Mouse (Mus musculus): ENCODE data around the gene Snx29. TPM values are rescaled to one million over a fixed set of nuclear protein-coding genes. Genes with fewer than 3 reads are reported as not detected.
"Not testable (repeated sequence)": the region's sequence is repeated elsewhere in the genome, so short reads cannot be mapped to it uniquely, and the experiment has no call there.

Gene Snx29
- polyA plus RNA-seq, 1 experiment from 2014 or later: 9.5 TPM

DNA sequence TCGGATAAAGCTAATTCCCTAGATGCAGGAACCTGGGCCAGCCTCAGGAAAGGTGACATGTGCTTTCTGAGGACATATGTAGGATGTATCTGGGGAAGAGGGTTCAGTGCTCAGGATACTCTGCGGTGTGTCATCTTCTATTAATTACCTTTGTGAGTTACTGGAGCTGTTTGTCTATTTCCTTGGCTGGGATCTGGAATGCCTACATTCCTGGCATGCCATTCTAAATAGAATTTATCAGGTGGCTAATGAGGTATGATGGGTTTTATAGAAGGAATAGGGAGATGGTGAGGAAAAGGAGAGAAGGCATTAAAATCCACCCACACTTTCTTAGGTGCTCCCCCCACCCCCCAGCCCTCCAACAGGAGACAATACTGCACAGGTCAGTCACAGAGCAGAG, 178.9 kb downstream of the Snx29 start:
- no peak overlapping the region for H3K27ac ChIP-seq (replicated peaks; ENCODE audit: low read depth, low read length)
- no peak for ATAC-seq (ENCODE audit: insufficient number of reproducible peaks, low FRiP score, low TSS enrichment, low read depth)
- H3K27me3 ChIP-seq (ENCODE audit: control insufficient read depth, insufficient read depth, low read length): no peaks in the 10 kb centered on the region
- DNase-seq (ENCODE audit: low spot score): no peak
- no peaks in the 10 kb centered on the region for H3K9me3 ChIP-seq (ENCODE audit: control insufficient read depth, low read length)
- no peaks in the 10 kb centered on the region for H3K36me3 ChIP-seq (ENCODE audit: control insufficient read depth, insufficient read depth, low read length)
- no peak overlapping the region for H3K9ac ChIP-seq (ENCODE audit: low read length)
- no peak overlapping the region for H3K4me3 ChIP-seq (ENCODE audit: low read depth, low read length)
- H3K4me2 ChIP-seq (ENCODE audit: low read depth, severe bottlenecking): no peak overlapping the region
- peaks cover 9% of the 10 kb centered on the region; the same call in 1 of the 2 replicates for H3K4me1 ChIP-seq (ENCODE audit: control insufficient read depth, insufficient read depth, low read length)
- WGBS: 82% methylated on average over 2 of the region's 2 CpGs

DNA sequence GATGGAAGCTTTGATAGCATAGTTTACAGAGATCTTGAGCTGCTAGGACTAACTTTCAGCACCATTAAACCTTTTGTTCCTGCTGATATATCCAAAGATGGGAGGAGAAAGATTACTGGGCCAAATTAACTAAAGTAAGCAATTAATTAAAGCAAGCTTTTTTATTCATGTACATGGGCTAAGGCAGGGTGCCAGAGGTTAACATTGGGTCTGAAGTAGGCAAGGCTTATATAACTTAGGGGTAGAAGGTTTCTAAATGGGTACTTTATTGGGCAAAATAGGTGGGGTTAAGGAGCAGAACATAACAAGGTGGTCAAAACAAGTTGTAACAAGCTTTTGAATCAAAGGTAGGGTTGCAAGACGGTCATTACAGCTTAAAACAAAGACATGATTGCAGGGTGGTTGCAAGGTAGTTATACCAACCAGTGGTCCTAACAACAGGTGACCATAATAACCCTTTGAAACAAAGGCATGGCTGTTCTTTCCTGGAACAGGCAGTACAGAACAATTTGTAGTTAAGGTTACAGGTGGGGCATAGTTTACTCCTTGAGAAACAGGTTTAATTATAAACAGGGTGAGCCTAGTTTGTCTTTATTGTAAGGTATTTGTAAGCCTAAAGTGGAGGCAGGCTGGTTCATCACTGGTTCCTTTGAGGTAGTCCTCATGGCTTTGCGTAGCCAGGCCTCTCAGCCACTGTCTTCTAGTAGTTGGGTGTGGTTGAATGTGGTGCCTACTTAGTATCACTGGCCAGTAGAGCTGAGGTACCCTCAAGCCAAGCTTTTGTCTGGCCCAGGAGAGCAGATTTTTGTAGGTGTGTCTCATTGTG, 182.2 kb downstream of the Snx29 start:
- DNase-seq (ENCODE audit: low spot score) (no peak), ATAC-seq (ENCODE audit: insufficient number of reproducible peaks, low FRiP score, low TSS enrichment, low read depth) (no peak)
- 73% methylated on average over 2 of the region's 2 CpGs for WGBS
- Histone ChIP-seq H3K27ac (replicated peaks; ENCODE audit: low read depth, low read length) (no peak overlapping the region), H3K36me3 (ENCODE audit: control insufficient read depth, insufficient read depth, low read length) (no peaks in the 10 kb centered on the region), H3K4me3 (ENCODE audit: low read depth, low read length) (no peak overlapping the region), H3K4me2 (ENCODE audit: low read depth, severe bottlenecking) (no peak overlapping the region), H3K4me1 (ENCODE audit: control insufficient read depth, insufficient read depth, low read length) (no peaks in the 10 kb centered on the region), H3K9me3 (ENCODE audit: control insufficient read depth, low read length) (no peaks in the 10 kb centered on the region), H3K9ac (ENCODE audit: low read length) (no peak overlapping the region), H3K27me3 (ENCODE audit: control insufficient read depth, insufficient read depth, low read length) (no peaks in the 10 kb centered on the region)

DNA sequence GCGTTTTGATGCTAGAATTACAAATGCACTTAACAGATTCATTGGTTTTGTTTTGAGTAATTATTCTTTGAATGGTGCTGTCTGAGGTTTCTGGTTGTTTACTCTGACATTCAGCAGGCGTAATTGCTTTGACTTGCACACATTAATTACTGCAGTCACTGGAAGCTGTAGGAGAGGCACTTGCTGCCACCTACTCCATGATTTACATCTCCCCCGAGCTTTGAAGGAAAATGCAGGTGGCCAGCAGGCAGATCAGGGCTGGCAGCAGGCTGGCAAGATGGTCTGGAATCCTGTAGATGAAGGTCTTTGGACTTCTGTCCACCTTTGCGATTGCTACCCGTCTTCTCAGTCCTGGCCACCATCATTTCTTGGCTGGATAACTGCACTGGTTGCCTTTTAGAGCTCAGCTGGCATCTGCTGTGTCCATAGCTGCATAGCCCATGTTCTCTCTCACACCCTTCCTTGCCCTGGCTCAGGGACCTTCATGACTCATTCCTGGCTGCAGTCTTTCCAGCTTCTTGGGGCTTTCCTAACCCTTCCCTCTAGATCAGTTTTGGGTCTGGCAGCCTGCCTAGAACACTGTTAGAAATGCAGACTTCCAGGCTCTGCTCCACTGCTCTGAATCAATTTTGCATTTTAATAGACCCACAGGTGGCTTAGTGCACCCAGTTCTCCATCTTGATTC, 182.9 kb downstream of the Snx29 start:
- no peak overlapping the region for H3K4me3 ChIP-seq (ENCODE audit: low read depth, low read length)
- WGBS: 50% methylated on average over 5 of the region's 5 CpGs
- H3K36me3 ChIP-seq (ENCODE audit: control insufficient read depth, insufficient read depth, low read length): no peaks in the 10 kb centered on the region
- no peak overlapping the region for H3K4me2 ChIP-seq (ENCODE audit: low read depth, severe bottlenecking)
- no peak overlapping the region for H3K9ac ChIP-seq (ENCODE audit: low read length)
- no peaks in the 10 kb centered on the region for H3K27me3 ChIP-seq (ENCODE audit: control insufficient read depth, insufficient read depth, low read length)
- no peaks in the 10 kb centered on the region for H3K4me1 ChIP-seq (ENCODE audit: control insufficient read depth, insufficient read depth, low read length)
- no peaks in the 10 kb centered on the region for H3K9me3 ChIP-seq (ENCODE audit: control insufficient read depth, low read length)
- no peak for DNase-seq (ENCODE audit: low spot score)
- H3K27ac ChIP-seq (replicated peaks; ENCODE audit: low read depth, low read length): no peak overlapping the region
- ATAC-seq (ENCODE audit: insufficient number of reproducible peaks, low FRiP score, low TSS enrichment, low read depth): no peak

DNA sequence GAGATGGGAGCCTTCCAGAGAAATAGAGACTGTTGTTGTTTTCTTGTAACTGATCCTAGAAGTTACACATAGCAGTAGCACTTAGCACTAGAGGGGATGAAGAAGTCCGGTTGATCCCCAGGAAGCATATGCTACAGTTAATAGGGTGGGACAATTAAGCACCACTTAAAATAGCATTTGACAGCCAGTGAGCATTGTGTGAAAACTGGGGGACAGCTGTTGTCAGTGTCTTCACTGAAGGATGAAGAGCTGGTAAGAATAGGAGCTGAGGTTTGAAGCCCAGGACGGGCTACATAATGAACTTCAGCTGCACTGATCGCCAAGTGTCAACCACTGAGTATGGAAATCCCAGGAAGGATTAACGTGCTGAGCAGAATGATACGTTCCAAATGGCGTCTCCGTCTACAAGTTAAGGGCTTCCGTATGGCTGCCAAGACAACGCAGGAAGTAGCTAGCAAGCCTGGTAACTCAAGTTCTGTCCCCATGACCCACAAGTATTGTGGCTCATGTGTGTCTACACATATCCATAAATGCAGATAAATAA, 184.6 kb downstream of the Snx29 start:
- DNase-seq (ENCODE audit: low spot score) (no peak), ATAC-seq (ENCODE audit: insufficient number of reproducible peaks, low FRiP score, low TSS enrichment, low read depth) (no peak)
- H3K36me3 ChIP-seq (ENCODE audit: control insufficient read depth, insufficient read depth, low read length): no peaks in the 10 kb centered on the region
- H3K9me3 ChIP-seq (ENCODE audit: control insufficient read depth, low read length): no peaks in the 10 kb centered on the region
- H3K27ac ChIP-seq (replicated peaks; ENCODE audit: low read depth, low read length): no peak overlapping the region
- no peaks in the 10 kb centered on the region for H3K27me3 ChIP-seq (ENCODE audit: control insufficient read depth, insufficient read depth, low read length)
- H3K4me2 ChIP-seq (ENCODE audit: low read depth, severe bottlenecking): no peak overlapping the region
- no peak overlapping the region for H3K4me3 ChIP-seq (ENCODE audit: low read depth, low read length)
- 48% methylated on average over 9 of the region's 9 CpGs for WGBS
- H3K9ac ChIP-seq (ENCODE audit: low read length): no peak overlapping the region
- no peaks in the 10 kb centered on the region for H3K4me1 ChIP-seq (ENCODE audit: control insufficient read depth, insufficient read depth, low read length)

DNA sequence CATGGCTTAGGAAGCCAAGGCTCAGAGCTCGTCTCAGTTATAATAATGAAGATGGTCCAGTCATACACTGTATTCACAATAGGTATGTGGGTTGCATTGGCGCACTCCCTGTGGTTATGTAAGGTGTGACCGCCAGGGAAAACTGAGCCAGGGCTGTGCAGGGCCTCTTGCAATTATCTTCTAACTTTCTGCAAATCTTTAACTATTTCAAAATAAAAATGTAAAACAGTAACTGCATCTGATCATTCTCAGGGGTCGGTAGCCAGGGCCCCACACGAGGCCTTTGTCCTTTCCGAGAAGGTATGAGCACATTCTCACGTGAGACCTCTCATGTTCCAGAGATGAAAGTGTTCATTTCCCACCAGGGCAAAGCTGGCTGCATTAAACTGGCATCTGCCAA, 185.6 kb downstream of the Snx29 start:
- H3K9ac ChIP-seq (ENCODE audit: low read length): no peak overlapping the region
- no peaks in the 10 kb centered on the region for H3K36me3 ChIP-seq (ENCODE audit: control insufficient read depth, insufficient read depth, low read length)
- no peak overlapping the region for H3K27ac ChIP-seq (replicated peaks; ENCODE audit: low read depth, low read length)
- ATAC-seq (ENCODE audit: insufficient number of reproducible peaks, low FRiP score, low TSS enrichment, low read depth) (no peak), DNase-seq (ENCODE audit: low spot score) (no peak)
- H3K4me1 ChIP-seq (ENCODE audit: control insufficient read depth, insufficient read depth, low read length): no peaks in the 10 kb centered on the region
- H3K4me3 ChIP-seq (ENCODE audit: low read depth, low read length): no peak overlapping the region
- WGBS: 92% methylated on average over 7 of the region's 7 CpGs
- no peaks in the 10 kb centered on the region for H3K9me3 ChIP-seq (ENCODE audit: control insufficient read depth, low read length)
- H3K27me3 ChIP-seq (ENCODE audit: control insufficient read depth, insufficient read depth, low read length): no peaks in the 10 kb centered on the region
- no peak overlapping the region for H3K4me2 ChIP-seq (ENCODE audit: low read depth, severe bottlenecking)

DNA sequence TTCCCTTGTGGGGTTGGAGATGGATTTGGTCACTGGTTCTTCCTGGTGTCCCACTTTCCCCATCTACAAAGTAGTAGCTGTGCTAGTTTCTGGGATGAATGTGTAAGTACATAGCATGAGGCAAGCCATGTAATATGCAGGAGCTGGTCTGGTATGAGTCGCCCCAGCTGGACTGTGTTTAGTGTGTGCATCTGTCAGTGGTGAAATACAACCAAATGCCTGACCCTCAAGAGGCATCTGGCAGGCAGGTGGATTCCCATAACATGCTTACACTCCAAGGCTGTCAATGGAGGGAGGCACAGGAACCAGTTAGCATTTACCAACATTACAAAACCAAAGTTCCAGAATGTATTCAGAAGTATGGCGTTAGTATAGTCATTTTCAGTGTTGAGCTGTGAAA, 187.7 kb downstream of the Snx29 start:
- Histone ChIP-seq H3K4me2 (ENCODE audit: low read depth, severe bottlenecking) (no peak overlapping the region), H3K36me3 (ENCODE audit: control insufficient read depth, insufficient read depth, low read length) (no peaks in the 10 kb centered on the region), H3K4me1 (ENCODE audit: control insufficient read depth, insufficient read depth, low read length) (no peaks in the 10 kb centered on the region), H3K9ac (ENCODE audit: low read length) (no peak overlapping the region), H3K27me3 (ENCODE audit: control insufficient read depth, insufficient read depth, low read length) (no peaks in the 10 kb centered on the region), H3K27ac (replicated peaks; ENCODE audit: low read depth, low read length) (no peak overlapping the region), H3K4me3 (ENCODE audit: low read depth, low read length) (no peak overlapping the region), H3K9me3 (ENCODE audit: control insufficient read depth, low read length) (no peaks in the 10 kb centered on the region)
- ATAC-seq (ENCODE audit: insufficient number of reproducible peaks, low FRiP score, low TSS enrichment, low read depth) (no peak), DNase-seq (ENCODE audit: low spot score) (no peak)
- WGBS: 82% methylated on average over 2 of the region's 2 CpGs

DNA sequence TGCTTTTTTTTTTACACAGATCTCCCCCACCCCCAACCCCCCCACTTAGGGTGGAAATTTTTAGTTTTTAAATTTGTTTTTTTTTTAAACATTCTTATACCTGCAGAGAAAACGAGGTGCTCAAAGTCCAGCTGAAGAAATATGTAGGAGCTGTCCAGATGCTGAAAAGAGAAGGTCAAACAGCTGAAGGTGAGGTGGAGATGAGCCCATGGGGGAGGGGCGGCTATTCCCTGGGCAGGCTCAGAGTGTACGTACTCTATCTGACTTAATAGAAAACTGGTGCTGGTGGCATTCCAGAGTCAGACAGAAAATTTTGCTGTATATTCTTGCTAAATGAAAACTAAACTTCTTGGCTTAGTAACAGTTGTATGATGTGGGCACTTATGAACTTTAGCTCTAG, 188.1 kb downstream of the Snx29 start:
- ATAC-seq (ENCODE audit: insufficient number of reproducible peaks, low FRiP score, low TSS enrichment, low read depth): no peak
- no peaks in the 10 kb centered on the region for H3K4me1 ChIP-seq (ENCODE audit: control insufficient read depth, insufficient read depth, low read length)
- no peaks in the 10 kb centered on the region for H3K36me3 ChIP-seq (ENCODE audit: control insufficient read depth, insufficient read depth, low read length)
- H3K9me3 ChIP-seq (ENCODE audit: control insufficient read depth, low read length): no peaks in the 10 kb centered on the region
- no peaks in the 10 kb centered on the region for H3K27me3 ChIP-seq (ENCODE audit: control insufficient read depth, insufficient read depth, low read length)
- WGBS: 58% methylated on average over 3 of the region's 3 CpGs
- no peak overlapping the region for H3K9ac ChIP-seq (ENCODE audit: low read length)
- H3K27ac ChIP-seq (replicated peaks; ENCODE audit: low read depth, low read length): no peak overlapping the region
- no peak for DNase-seq (ENCODE audit: low spot score)
- H3K4me2 ChIP-seq (ENCODE audit: low read depth, severe bottlenecking): no peak overlapping the region
- no peak overlapping the region for H3K4me3 ChIP-seq (ENCODE audit: low read depth, low read length)

DNA sequence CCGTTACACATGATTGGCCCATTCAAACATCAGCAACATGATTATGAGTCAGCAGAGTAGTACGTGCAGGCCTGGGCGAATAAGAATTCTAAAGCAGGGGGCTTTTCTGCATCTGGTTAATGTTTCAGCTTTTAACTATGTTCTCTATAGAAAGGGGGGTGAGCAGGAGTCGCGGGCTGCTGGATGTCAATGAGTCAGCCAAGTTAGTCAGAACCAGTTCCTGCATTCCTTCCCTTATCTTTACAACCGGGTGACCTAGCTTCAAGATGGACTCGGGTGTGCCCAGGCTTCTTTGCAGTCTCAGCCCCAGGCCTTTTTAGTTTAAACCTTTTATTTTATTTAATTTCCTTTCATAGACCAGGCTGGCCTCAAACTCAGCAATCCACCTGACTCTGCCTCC, 189.0 kb downstream of the Snx29 start:
- 91% methylated on average over 7 of the region's 7 CpGs for WGBS
- not testable (repeated sequence) for H3K27ac ChIP-seq (replicated peaks; ENCODE audit: low read depth, low read length); H3K27me3 ChIP-seq (ENCODE audit: control insufficient read depth, insufficient read depth, low read length)

More for the DNA sequence above, 189.0 kb downstream of the Snx29 start:
- DNase-seq (ENCODE audit: low spot score); H3K9me3 ChIP-seq (ENCODE audit: control insufficient read depth, low read length); H3K9ac ChIP-seq (ENCODE audit: low read length); H3K4me2 ChIP-seq (ENCODE audit: low read depth, severe bottlenecking); H3K36me3 ChIP-seq (ENCODE audit: control insufficient read depth, insufficient read depth, low read length); H3K4me1 ChIP-seq (ENCODE audit: control insufficient read depth, insufficient read depth, low read length); ATAC-seq (ENCODE audit: insufficient number of reproducible peaks, low FRiP score, low TSS enrichment, low read depth); H3K4me3 ChIP-seq (ENCODE audit: low read depth, low read length): not testable (repeated sequence)

Measured in limb, embryonic 11.5 days (tissue).